9 mouse cellular contexts compared by ENCODE assay signal in the genomic region with DNA sequence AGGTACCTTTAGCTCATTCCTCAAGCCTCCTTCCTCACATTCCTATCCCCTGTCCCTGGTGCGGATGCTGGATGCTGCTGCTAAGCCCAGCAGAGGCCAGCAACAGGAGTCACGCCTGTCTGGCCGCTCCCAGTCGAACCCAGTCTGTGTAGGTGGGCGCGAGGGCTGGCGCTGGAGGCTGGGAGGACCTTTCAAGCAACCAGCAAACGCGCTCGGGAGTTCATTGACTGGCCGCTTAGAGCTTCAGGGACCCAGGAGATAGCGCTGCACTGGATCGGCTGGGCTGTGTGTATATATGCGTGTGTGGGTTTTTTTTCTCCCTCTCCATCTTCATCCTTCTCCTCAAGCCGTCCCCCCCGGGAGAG. TPM values are rescaled to one million over a fixed set of nuclear protein-coding genes. Genes with fewer than 3 reads are reported as not detected.
DNase-seq lines count a peak whose midpoint lies in the region; ATAC-seq and TF ChIP-seq lines count a peak whose summit lies in the region.
"Had no signal": no experiment of that assay in that cellular context is flagged by ENCODE, and none has a peak within 500 bp of the region (broad histone marks: within the 10 kb centered on the region; RNA-seq: fewer than 3 reads in every experiment).

No protein-coding gene starts in this region.

- no peak for ATAC-seq in heart, postnatal 0 days (ENCODE audit: insufficient read depth, low read depth)
- no peak for ATAC-seq in erythroblast, adult 5-6 weeks (replicated peaks; ENCODE audit: low FRiP score, poor library complexity, severe bottlenecking)

- no peak for DNase-seq in heart, embryonic 10.5 days (ENCODE audit: low spot score)
- no peak for DNase-seq in heart, postnatal 14 days
- peak; percentile 63 for DNase-seq in brain, adult 2 months (ENCODE audit: low read depth, low spot score)
- no peak for DNase-seq in heart, postnatal 0 days (ENCODE audit: low spot score)
- peak; percentile 6 for DNase-seq in left cerebral cortex, postnatal 4 days
- DNase-seq in retina, postnatal 1 day: peak; percentile 27
- DNase-seq in urinary bladder, postnatal 10 days (ENCODE audit: low spot score): no peak

- peaks cover 68% of the 10 kb centered on the region for H3K27me3 ChIP-seq in heart, embryonic 10.5 days (ENCODE audit: insufficient read depth, poor library complexity, severe bottlenecking)
- H3K27me3 ChIP-seq in heart, postnatal 0 days (ENCODE audit: control insufficient read depth, insufficient read depth, low read length): peaks cover 46% of the 10 kb centered on the region
- H3K27me3 ChIP-seq: CH12.LX had no signal

- no peak overlapping the region for H3K9ac ChIP-seq in heart, postnatal 0 days (replicated peaks; ENCODE audit: low read depth, low read length)

- TF ChIP-seq EP300 in heart, postnatal 0 days (IDR thresholded peaks at IDR 0.05; ENCODE audit: low read depth): no peak

- under 1% methylated on average over 16 of the region's 16 CpGs for WGBS in heart, embryonic 10.5 days
- 0% methylated on average over 16 of the region's 16 CpGs for WGBS in heart, postnatal 0 days

- no peak for TF ChIP-seq CTCF in heart, postnatal 0 days (IDR thresholded peaks at IDR 0.05; ENCODE audit: low read depth)

- peak overlapping the region; percentile 65 for H3K4me3 ChIP-seq in heart, embryonic 10.5 days
- H3K4me3 ChIP-seq in heart, postnatal 0 days (ENCODE audit: low read depth, low read length): peak overlapping the region; percentile 47

- H3K36me3 ChIP-seq in heart, embryonic 10.5 days: no peaks in the 10 kb centered on the region
- H3K36me3 ChIP-seq in heart, postnatal 0 days (replicated peaks; ENCODE audit: control insufficient read depth, insufficient read depth, low read length): no peaks in the 10 kb centered on the region

- H3K4me2 ChIP-seq in heart, postnatal 0 days (ENCODE audit: low read depth, low read length): peak overlapping the region; percentile 68

- intact Hi-C loops in heart, postnatal 14 days (cut with DNase I): no loop called here
- intact Hi-C loops in left cerebral cortex, postnatal 4 days (cut with DNase I): no loop called here

- no peak overlapping the region for H3K27ac ChIP-seq in heart, embryonic 10.5 days
- H3K27ac ChIP-seq in heart, postnatal 0 days (ENCODE audit: low read depth): no peak overlapping the region

- H3K4me1 ChIP-seq in heart, embryonic 10.5 days: peaks cover 13% of the 10 kb centered on the region
- H3K4me1 ChIP-seq in heart, postnatal 0 days (ENCODE audit: control insufficient read depth, insufficient read depth): no peaks in the 10 kb centered on the region

- H3K9me3 ChIP-seq in heart, embryonic 10.5 days: no peaks in the 10 kb centered on the region
- no peaks in the 10 kb centered on the region for H3K9me3 ChIP-seq in heart, postnatal 0 days (replicated peaks; ENCODE audit: control insufficient read depth, low read length)

RNA-seq across cellular contexts. Expression of gene Ak5, which starts 1.2 kb away (rescaled TPM):
- 1.5 and 3.0 TPM in 2 replicates for polyA plus RNA-seq in heart, embryonic 10.5 days (2016; fragmentation: Nextera tagmentation; extraction: Ambion mirVana)
- total RNA-seq in heart, postnatal 14 days (2021): under 1 TPM; 0.29 TPM
- total RNA-seq in heart, postnatal 0 days (2014; rRNA removed; ENCODE audit: low replicate concordance): 0.08 TPM in 1 of 2 replicates, not detected in the other
- 0.11 and 0.34 TPM in 2 replicates for polyA plus RNA-seq in heart, postnatal 0 days (2015; fragmentation: Nextera tagmentation; extraction: Ambion mirVana)
- 10 to 100 TPM; 37.3 to 47.7 TPM for total RNA-seq in left cerebral cortex, postnatal 4 days (2021)
- not detected in 2 replicates for total RNA-seq in erythroblast, adult 5-6 weeks (2015; ENCODE audit: low replicate concordance)
- not detected in 2 replicates for total RNA-seq in erythroblast, adult 5-6 weeks (2017; ENCODE audit: low replicate concordance)

RNA-seq across cellular contexts. Expression of gene Pigk, which starts 46.9 kb away (rescaled TPM):
- 39.8 and 47.3 TPM in 2 replicates for polyA plus RNA-seq in heart, embryonic 10.5 days (2016; fragmentation: Nextera tagmentation; extraction: Ambion mirVana)
- 10 to 100 TPM; 28.8 to 30.0 TPM for total RNA-seq in heart, postnatal 14 days (2021)
- 17.8 and 22.8 TPM in 2 replicates for total RNA-seq in heart, postnatal 0 days (2014; rRNA removed; ENCODE audit: low replicate concordance)
- polyA plus RNA-seq in heart, postnatal 0 days (2015; fragmentation: Nextera tagmentation; extraction: Ambion mirVana): 28.4 and 29.0 TPM in 2 replicates
- total RNA-seq in left cerebral cortex, postnatal 4 days (2021): 10 to 100 TPM; 34.1 to 43.3 TPM
- total RNA-seq in erythroblast, adult 5-6 weeks (2015; ENCODE audit: low replicate concordance): 12.1 and 13.8 TPM in 2 replicates
- total RNA-seq in erythroblast, adult 5-6 weeks (2017; ENCODE audit: low replicate concordance): 5.9 and 10.1 TPM in 2 replicates

Comparison
In these comparisons a context has a peak if more than half of its experiments do, and no peak if none do; other contexts are left out.
1. DNase-seq: peak in brain, adult 2 months (single experiment), left cerebral cortex, postnatal 4 days (single experiment) and retina, postnatal 1 day (single experiment); none in heart, embryonic 10.5 days (single experiment), heart, postnatal 14 days (0 of 2), heart, postnatal 0 days (single experiment) and urinary bladder, postnatal 10 days (single experiment).
2. RNA of gene Ak5, which starts 1.2 kb away (total RNA-seq): 37.3 to 47.7 TPM in left cerebral cortex, postnatal 4 days; 0.29 TPM in heart, postnatal 14 days, 0.08 TPM in heart, postnatal 0 days and not detected in erythroblast, adult 5-6 weeks; every median in the first group is over 10 times any median in the second.